Mouse (Mus musculus): ENCODE data around the gene A930002H24Rik. TPM values are rescaled to one million over a fixed set of nuclear protein-coding genes. Genes with fewer than 3 reads are reported as not detected.
"Not testable (repeated sequence)": the region's sequence is repeated elsewhere in the genome, so short reads cannot be mapped to it uniquely, and the experiment has no call there.

A930002H24Rik gene
- 2.3 and 3.9 TPM in 2 replicates for polyA plus RNA-seq (2012; rRNA removed)

DNA sequence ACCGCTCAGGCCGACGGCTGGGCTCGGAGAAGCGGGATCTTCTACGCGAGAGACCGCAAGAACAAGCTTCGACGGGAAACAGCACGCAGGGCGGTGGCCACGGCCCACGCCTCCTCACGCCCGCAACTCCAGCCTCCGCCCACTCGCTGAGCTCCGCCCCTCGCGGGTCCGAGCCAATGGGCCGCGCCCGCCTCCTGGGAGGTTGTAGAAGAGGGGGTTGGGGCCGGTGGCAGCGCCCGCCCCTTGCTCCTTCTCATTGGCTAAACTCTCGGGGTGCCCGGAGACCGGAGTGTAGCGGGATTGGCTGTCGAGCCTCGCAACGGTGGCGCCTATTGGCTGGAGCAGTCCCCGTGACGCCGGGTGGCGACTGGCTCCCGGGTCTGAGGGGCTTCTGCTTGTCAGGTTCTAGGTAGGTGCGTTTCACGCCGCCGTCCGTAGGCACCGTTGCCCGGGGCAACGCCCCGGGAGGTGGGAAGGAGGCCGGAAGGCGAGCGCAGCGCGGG, at the start of gene A930002H24Rik:
A930002H24Rik (minus strand) TSS at position 145 of the 503 bp plus-strand sequence.
- DNase-seq (ENCODE audit: low spot score) = peak; percentile 96

DNA sequence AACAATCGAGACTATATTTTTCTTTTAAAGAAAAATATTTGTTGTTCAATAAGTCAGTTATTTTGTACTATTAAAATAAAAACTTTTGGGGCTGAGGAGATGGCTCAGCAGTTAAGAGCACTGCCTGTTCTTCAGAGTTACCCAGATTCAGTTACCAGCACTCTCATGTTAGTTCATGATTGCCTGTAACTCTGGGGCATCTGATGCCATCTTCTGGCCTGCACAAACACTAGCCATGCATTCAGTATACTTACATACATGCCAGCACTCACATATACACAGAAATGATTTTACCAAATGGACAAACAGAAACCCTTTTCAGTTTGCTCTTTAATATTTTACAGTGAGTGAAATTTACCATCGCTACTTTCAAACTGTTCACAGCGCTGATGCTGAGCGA, 45.7 kb upstream of the A930002H24Rik start:
- DNase-seq (ENCODE audit: low spot score) = no peak

DNA sequence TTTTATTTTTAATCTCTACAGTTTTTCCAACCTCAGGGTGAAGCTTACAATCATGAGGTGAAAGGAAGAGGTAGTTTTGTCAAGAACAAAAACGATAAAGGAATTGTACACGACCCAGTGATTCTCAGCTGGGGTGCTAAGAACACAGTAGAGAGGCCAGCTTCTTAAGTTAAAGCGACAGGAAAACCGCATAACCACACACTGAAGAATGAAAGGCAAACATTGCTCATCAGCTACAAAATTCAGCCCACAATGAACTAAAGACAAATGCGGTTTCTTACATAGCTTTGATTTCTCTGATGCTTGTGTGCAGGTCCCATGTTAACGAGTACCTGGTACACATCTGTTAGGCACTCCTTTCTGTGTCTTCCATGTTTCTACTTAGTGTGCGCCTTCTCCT, 33.5 kb upstream of the A930002H24Rik start:
- DNase-seq (ENCODE audit: low spot score) = no peak

DNA sequence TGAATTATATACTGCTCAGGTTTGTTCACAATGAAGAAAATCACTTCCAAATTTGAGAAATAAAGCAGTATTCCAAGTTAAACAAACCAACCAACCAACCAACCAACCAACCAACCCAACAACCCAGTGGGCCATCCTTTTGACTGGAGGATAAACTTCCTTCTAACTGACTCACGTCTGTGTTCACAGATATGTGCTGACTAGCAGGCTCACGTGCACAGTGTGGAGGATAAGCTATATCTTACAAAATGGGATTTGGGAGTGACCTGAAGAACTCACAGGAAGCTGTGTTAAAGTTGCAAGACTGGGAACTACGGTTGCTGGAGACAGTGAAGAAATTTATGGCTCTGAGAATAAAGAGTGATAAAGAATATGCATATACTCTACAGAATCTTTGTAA, 32.2 kb upstream of the A930002H24Rik start:
- DNase-seq (ENCODE audit: low spot score) = no peak

DNA sequence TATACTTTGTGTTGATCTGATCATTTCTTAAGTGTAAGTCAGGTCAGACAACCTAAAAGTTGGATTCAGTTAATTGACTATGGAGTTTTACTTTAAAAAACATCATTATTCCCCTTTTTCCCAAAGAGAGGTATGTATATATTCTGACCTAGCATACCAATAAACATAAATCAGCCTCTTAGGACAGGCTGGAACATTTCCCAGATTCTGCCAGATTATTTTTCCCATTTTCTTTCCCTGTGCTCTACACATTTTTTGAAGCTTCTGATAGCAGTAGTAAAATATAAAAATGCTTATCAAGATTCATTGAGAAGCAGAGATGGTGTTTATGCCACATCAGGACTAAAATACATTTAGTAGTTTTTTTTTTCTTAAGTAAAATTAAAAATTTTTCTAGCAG, 27.0 kb upstream of the A930002H24Rik start:
- no peak for DNase-seq (ENCODE audit: low spot score)

DNA sequence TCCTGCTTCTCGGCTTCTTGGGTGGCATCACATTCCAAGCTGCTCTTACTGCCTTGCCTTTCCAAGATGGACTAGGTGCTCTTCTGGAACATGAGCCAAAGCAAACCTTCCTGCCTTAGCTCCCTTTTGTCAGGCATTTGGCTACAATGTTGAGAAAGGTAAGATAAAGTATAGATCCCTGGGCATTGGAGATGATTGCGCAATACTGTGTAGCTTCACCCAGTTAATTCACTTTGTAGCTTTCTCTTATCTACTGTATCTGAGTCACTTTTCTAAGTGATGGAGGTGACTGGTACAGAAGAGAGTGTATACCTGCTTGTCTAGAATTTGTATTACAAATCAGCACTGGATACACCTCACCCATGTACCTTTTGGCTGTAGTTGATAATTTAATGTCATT, 23.4 kb upstream of the A930002H24Rik start:
- DNase-seq (ENCODE audit: low spot score) = no peak

DNA sequence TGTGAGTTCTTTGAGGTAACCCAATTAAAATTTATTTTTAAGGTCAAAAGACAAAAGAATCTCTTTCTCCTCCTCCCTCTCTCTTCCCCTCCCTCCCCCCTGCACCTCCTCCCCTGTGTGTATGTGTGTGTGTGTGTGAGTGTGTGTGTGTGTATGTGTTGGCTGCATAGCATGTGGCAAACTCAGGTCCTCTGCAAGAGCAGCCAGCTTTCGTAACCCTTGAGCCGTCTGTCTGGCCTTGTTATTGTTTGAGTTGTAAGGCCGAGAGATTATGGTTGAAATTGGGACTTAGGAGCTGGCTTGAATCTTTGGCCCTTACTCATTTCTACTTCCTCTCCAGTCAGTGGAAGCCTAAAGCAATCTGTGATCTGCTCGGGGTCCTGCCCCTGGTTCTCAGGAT, 16.4 kb upstream of the A930002H24Rik start:
- no peak for DNase-seq (ENCODE audit: low spot score)

DNA sequence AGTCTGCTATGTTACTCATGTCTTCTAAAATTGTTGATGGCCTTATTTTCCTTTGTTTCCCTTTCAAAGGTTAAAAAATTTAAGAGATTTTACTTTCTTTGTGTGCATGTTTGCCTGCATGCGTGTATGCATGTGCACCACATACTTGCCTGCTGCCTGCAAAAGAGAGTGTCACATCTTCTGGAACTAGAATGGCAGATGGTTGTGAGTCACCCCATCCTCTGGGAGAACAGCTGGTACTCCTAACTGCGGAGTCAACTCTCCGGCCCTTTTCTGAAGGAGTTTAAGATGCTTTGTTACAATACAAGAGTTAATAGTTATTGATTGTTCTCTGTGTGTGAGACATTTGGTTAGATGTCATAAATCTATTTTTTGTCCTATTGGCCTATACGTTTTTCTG, 15.3 kb upstream of the A930002H24Rik start:
- DNase-seq (ENCODE audit: low spot score) = no peak

DNA sequence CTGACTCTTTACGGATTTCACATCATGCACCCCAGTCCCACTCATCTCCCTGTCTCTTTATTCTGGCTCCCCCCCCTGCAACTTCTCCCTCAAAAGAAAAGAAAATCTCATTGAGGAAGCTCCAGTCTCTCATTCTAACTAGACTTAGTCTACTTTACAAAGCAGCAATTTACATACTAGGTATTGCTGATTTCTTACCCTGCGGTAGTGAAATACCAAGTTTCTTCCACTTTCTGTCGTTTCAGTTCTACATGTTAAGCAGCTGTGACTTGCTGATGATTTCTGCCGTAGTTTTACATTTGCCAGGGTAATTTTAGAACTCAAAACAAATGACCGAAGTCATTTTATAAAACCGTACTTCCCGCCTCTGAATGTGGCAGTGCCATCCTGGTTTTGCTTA, 8.2 kb upstream of the A930002H24Rik start:
- DNase-seq (ENCODE audit: low spot score) = no peak

DNA sequence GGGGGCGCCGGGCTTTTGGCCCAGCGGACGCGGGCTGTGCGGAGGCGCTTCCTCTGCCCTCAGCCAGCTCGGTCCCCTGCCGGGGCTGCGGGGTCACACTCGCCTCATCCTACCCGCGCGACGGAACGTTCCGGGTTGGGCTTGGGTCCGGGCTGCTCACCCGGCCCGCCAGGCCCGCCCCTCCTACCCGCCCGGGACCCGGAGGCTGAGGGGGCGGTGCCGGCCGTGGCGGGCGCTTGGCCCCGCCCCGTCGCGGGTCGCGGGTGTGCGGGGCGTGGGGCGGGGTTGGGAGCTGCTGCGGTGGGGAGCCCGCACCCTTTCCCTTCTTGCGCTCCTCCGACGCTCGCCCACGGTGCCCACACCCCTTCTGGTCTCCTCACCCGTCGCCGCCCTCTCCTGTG, 580 bp upstream of the A930002H24Rik start:
- no peak for DNase-seq (ENCODE audit: low spot score)

DNA sequence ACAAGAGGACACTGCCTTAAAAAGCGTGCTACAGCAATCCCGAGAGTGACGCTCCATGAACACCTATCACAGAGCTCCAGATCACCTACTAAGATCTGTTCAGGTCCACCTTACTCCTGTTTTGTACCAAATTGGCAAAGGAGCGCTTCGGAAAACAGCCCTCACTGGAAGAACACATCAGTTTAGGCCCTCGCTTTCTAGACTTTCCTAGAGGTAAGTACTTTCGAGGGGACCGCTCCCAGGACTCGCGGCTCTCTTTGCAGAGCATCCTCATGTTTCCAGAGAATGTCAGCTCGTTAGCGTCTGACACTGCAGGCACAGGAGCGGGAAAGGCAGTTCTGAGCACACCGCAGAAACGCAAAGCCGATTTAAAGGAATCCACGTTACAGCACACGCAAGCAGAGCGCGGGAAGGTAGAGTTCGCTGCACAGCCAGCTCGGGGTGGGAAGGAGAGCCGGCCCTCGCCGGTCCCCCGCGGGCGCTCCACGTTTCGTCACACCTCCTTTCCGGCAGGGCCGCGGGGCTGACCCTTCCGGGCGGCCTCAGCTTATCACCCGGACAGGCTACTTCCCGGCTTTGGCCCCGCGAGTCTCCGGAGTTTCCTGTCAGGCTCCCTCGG, 470 bp downstream of the A930002H24Rik start, which contains the start of gene Fer:
Fer (plus strand) TSS at position 51 of the 619 bp plus-strand sequence.
- no peak for DNase-seq (ENCODE audit: low spot score)

DNA sequence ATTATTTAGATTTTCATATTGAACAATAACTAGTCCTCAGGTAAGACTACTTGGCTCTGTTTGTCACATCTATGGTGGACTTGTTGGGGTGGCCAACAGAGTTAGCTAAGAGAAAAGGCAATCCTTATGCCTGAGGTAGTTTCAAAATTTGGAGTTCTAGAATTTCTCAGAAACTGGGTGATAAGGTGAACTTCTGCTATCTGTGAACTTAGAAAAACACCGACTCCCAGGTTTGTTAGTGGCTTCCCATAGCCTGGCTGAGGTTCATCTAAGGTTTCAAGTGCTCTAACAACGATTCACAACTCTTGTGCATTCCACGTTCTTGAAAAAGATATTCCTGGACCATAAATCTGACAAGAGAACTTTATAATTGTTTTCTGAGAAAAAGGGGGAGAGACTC, 1.2 kb downstream of the A930002H24Rik start:
- no peak for DNase-seq (ENCODE audit: low spot score)

DNA sequence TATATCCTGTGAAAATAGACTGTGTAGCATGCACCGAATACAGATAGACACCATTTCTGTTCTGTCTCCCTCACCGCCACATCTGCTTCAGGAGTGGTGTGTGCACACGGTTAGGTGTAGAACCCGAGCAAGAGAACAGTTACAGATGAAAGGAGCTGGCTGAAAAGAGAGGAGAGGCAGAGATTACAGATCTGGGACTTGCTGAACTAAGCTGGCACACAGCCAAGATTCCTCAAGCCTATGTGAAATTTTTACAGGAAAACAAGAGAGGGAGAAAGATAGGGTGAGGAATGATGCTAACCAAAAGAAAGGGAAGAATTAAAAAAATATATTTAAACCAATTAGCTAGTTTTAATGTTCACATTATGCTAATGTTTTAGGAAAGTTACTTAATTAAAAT, 2.6 kb downstream of the A930002H24Rik start:
- no peak for DNase-seq (ENCODE audit: low spot score)

DNA sequence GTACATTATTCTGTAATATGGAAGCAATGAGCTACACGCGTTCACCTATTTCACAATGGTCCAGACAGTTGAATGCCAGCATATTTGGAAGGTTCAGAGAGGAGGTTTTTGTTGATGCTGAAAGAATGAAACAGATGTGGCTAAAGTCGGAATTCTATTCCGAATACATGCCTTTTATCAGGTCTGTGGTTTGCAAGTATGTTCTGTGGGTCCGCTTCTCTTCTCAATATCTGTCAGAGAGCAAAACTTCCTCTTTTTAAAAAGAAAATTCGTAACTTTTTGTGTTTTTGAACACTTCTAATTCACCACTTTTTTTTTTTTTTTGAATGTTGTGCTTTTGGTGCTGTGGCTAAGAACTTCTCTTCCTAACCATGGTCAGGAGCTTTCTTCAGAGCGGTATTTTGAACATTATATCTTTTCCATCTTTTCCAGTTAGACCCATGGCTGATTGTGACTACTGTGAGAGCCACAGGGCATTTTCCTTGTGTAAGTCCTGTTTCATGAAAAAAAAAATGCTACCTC, 6.5 kb downstream of the A930002H24Rik start:
- DNase-seq (ENCODE audit: low spot score) = no peak

DNA sequence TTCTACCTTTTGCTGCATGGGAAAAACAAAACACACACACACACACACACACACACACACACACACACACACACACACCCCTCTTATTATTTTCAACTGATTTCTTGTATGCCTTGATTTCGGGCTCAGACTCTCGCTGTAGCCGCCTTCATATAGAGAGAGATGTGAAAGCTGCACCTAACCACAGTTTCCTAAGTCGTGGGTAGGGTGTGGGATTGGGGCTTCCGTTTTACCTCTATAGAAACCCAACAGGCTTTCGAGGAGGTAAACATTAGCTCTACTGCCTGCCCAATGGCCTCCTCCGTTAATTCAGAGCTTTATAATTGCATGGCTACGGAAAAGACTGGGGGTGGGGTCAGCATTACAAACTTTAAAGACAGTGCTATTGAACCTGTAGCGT, 13.6 kb downstream of the A930002H24Rik start:
- no peak for DNase-seq (ENCODE audit: low spot score)

DNA sequence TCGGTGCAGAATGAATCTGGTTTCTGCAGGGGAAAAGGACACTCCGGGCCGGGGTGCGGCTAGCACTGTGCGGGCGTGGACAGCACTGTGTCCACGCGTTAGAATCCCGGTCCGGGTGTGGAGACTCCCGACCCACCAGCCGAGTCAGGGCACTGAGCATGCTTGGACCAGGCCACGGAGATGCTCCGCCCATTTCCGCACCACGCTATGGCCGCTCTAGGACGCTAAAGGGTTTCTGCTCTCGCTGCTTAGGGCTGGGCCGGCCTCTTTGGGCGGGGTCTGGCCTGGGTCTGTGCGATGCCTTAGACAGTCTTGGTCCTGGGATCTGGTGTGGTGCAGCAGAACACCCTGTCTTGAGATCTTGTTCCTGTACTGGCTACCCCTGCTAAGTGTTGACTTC, 14.0 kb downstream of the A930002H24Rik start:
- peak; percentile 61 for DNase-seq (ENCODE audit: low spot score)

DNA sequence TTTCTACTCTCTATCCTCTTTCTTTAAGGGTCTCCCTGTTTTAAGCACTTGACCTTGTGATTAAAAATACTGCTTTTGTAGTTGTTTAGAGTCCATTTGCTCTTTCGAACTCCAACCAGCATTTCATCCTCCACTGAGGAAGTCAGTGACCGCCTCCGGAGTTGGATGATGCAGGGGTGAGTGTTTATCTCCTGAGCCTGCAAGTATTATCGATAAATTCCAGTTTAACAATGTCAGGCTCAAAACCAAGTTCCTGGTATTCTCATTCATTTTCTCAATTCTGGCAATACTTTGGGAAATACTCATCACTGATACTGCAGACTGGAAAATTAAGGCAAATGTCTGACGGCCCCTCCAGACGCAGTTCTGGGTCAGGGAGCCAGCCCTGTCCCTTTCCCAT, 14.4 kb downstream of the A930002H24Rik start:
- no peak for DNase-seq (ENCODE audit: low spot score)

DNA sequence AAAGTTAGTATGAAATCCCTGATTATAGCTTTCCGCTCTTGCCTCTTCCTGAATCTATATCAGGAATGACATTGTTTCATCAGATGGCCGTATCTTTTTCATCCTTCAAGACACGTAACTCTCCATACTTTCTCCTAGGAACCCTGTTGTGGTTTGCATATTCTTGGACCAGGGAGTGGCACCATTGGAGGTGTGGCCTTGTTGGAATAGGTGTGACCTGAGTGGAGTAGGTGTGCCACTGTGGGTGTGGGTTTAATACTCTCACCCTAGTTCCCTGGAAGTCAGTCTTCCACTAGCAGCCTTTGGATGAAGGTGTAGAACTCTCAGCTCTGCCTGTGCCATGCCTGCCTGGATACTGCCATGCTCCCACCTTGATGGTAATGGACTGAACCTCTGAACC, 17.8 kb downstream of the A930002H24Rik start:
- not testable (repeated sequence) for DNase-seq (ENCODE audit: low spot score)

DNA sequence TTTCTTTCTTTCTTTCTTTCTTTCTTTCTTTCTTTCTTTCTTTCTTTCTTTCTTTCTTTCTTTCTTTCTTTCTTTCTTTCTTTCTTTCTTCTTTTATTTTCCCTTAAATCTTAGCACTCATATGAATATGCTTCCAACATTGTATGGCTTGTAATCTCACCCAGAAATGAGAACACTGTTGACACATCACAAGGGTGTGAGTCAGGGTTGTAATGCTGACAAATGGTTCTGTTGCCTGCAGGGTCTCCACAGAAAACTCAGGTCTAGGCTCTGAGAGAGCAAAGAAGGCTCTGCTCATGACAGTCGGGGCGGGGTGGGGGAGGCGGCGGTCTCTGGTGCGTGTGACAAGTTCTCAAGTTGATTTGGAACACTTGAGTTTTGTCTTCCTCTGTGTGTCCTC, 18.7 kb downstream of the A930002H24Rik start:
- no peak for DNase-seq (ENCODE audit: low spot score)

DNA sequence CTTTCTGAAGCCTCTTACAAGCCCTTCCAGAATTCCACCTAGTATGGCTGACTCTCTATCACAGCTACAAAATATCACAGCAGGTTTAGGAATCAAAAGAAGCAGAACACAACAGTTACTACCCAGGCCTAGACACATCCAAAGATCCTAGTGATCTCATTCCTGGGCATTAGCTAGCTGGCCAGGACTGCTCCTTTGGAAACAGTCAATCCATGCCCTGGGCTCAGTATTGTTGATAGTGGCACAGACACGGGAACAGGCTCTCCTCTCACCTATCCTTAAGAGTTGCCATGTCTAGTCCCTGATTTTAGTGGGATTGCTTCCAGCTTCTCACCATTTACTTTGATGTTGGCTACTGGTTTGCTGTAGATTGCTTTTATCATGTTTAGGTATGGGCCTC, 21.4 kb downstream of the A930002H24Rik start:
- DNase-seq (ENCODE audit: low spot score) = no peak

DNA sequence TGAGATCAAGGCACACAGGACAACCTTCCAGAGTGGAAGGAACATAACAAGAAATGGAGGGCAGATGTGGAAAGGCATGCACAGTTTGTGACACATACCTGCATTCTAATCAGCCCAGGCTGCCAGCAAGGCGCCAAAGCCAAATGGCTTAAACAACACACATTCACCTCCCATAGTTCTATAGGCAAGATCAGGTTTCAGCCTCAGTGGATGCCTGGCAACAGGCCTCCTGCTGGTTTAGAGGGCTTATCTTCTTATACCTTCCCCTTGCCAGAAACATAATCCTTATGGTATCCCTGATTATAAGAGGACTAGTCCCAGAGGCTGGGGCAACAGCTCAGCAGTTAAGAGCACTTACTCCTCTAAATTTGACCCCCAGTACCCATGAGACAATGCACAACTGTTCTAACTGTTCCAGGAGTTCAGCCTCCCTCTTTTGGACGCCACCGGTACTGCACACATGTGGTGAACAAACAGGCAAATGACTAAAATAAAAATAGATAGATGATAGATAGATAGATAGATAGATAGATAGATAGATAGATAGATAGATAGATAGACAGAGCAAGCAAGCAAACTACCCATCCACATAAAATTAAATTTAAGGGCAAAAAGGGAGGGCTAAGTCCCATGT, 23.8 kb downstream of the A930002H24Rik start:
- DNase-seq (ENCODE audit: low spot score) = no peak

DNA sequence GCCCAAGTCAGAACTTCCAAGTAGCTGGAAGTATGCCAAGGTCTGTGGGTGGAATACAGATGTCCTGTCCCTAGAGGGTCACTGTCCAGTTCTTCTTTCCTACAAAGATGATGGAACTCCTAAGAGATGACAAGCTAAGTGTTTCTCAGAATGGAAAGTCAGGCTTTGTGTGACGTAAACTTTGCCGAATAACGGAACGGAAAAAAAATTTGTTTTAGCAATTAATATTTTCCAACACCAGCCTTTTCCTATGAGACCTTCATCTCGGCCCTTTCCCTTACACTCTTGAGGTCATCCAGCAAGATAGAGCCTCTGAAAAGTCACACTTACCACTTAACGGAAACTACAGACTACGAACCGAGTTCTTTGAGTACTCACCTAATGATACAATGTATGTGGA, 25.4 kb downstream of the A930002H24Rik start:
- DNase-seq (ENCODE audit: low spot score) = no peak

DNA sequence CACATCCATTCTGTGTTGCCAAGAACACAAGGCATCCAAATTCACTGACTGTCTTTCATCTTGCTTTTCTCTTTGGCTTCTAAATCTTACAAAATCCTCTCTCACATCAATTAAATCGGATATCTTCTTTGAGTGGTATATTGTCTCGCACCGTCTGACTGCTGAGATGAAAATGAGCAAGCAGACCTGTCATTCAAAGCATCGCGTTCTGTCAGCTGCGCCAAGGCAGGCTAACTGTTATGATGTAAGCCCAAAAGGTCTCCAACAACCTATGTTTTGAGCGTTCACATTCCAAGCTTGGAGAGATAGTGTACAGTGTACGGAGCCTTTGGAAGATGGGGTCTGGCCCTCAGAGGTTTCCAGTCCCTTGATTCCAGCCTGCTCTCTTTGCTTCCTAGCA, 26.9 kb downstream of the A930002H24Rik start:
- DNase-seq (ENCODE audit: low spot score) = no peak

Measured in urinary bladder, adult 2 months (tissue).